Mouse (Mus musculus): ENCODE data around the gene Dock1.

Gene Dock1

GRCm38 (mm10) chr7:134670312-134671002 lies at the start of gene Dock1:
Gene Dock1 (plus strand): TSS chr7:134670654.
- DNase-seq (ENCODE audit: low spot score), result no peak

GRCm38 (mm10) chr7:134627906-134628305 lies 42.5 kb upstream of the Dock1 start:
- no peak for DNase-seq (ENCODE audit: low spot score)

GRCm38 (mm10) chr7:134650246-134650830 lies 20.1 kb upstream of the Dock1 start:
- DNase-seq (ENCODE audit: low spot score), result no peak

GRCm38 (mm10) chr7:134651071-134651470 lies 19.4 kb upstream of the Dock1 start:
- DNase-seq (ENCODE audit: low spot score), result no peak

GRCm38 (mm10) chr7:134663241-134663640 lies 7.2 kb upstream of the Dock1 start:
- no peak for DNase-seq (ENCODE audit: low spot score)

GRCm38 (mm10) chr7:134665642-134666282 lies 4.7 kb upstream of the Dock1 start:
- no peak for DNase-seq (ENCODE audit: low spot score)

GRCm38 (mm10) chr7:134667271-134667702 lies 3.2 kb upstream of the Dock1 start:
- no peak for DNase-seq (ENCODE audit: low spot score)

GRCm38 (mm10) chr7:134669474-134670311 lies 761 bp upstream of the Dock1 start:
- no peak for DNase-seq (ENCODE audit: low spot score)

GRCm38 (mm10) chr7:134671003-134671461 lies 578 bp downstream of the Dock1 start:
- DNase-seq (ENCODE audit: low spot score), result no peak

- no peak for DNase-seq (ENCODE audit: low spot score)
Observed at GRCm38 (mm10) chr7:134671467-134671901, 1.0 kb downstream of the Dock1 start.

- DNase-seq (ENCODE audit: low spot score), result no peak
Observed at GRCm38 (mm10) chr7:134673135-134673534, 2.7 kb downstream of the Dock1 start.

GRCm38 (mm10) chr7:134673952-134674351 lies 3.5 kb downstream of the Dock1 start:
- no peak for DNase-seq (ENCODE audit: low spot score)

GRCm38 (mm10) chr7:134677852-134678251 lies 7.4 kb downstream of the Dock1 start:
- no peak for DNase-seq (ENCODE audit: low spot score)

GRCm38 (mm10) chr7:134679314-134680158 lies 9.1 kb downstream of the Dock1 start:
- no peak for DNase-seq (ENCODE audit: low spot score)

- no peak for DNase-seq (ENCODE audit: low spot score)
Observed at GRCm38 (mm10) chr7:134680161-134680560, 9.7 kb downstream of the Dock1 start.

GRCm38 (mm10) chr7:134681729-134682527 lies 11.5 kb downstream of the Dock1 start:
- no peak for DNase-seq (ENCODE audit: low spot score)

- no peak for DNase-seq (ENCODE audit: low spot score)
Observed at GRCm38 (mm10) chr7:134688332-134688731, 17.9 kb downstream of the Dock1 start.

GRCm38 (mm10) chr7:134690118-134690517 lies 19.7 kb downstream of the Dock1 start:
- no peak for DNase-seq (ENCODE audit: low spot score)

- no peak for DNase-seq (ENCODE audit: low spot score)
Observed at GRCm38 (mm10) chr7:134690806-134691205, 20.4 kb downstream of the Dock1 start.

GRCm38 (mm10) chr7:134693325-134693724 lies 22.9 kb downstream of the Dock1 start:
- DNase-seq (ENCODE audit: low spot score), result no peak

All from c-Kit-positive CD71-positive TER-119-positive erythroid progenitor cells, embryonic 14.5 days (primary cell).